Mouse (Mus musculus) olfactory bulb, adult 2 months (tissue): Measurements from ENCODE around the gene Rpp25. TPM values are rescaled to one million over a fixed set of nuclear protein-coding genes. Genes with fewer than 3 reads are reported as not detected.
A peak's percentile ranks its signal among the peaks of the same experiment; 100 is the strongest.

Source experiments
- H3K27ac ChIP-seq: fragments of 200-500 bp; 2 replicates; pipeline ENCODE4 v1.5.1; 2012; ENCODE audit warnings: low read depth, low read length; ENCODE audit not compliant: insufficient read depth
- H3K4me1 ChIP-seq: fragments of 200-500 bp; 2 replicates; pipeline ENCODE4 v1.6.1; 2012; ENCODE audit warnings: low read length; ENCODE audit not compliant: control insufficient read depth, insufficient read depth
- H3K4me3 ChIP-seq: fragments of 200-500 bp; 2 replicates; pipeline ENCODE4 v1.5.1; 2012; ENCODE audit warnings: mild to moderate bottlenecking, low read depth, low read length, moderate library complexity; ENCODE audit not compliant: insufficient read depth
- CTCF ChIP-seq: fragments of 200-500 bp; IDR thresholded peaks from 2 replicates; pipeline ENCODE4 v1.5.1; 2012; ENCODE audit warnings: low read depth, mild to moderate bottlenecking, low read length, moderate library complexity; ENCODE audit not compliant: insufficient read depth
- POLR2A ChIP-seq: fragments of 200-500 bp; IDR thresholded peaks from 2 replicates; pipeline ENCODE4 v1.6.1; 2012; ENCODE audit warnings: mild to moderate bottlenecking, low read depth, low read length, moderate library complexity; ENCODE audit not compliant: insufficient read depth
- WGBS: fragments of 180-500 bp; shearing (Covaris S2); methylation state at CpG from one replicate; pipeline ENCODE4 v1.1.7; 2018; 5-methylcytosine and 5-hydroxymethylcytosine counted together
- polyA plus RNA-seq: library from polyadenylated mRNA; stranded (reverse); fragments of >200 nt; gene quantifications from 2 replicates; pipeline ENCODE4 v1.2.4, GENCODE M21; 2012; ENCODE audit warnings: low replicate concordance; ENCODE audit not compliant: missing spikeins, insufficient read depth, insufficient read length

Gene Rpp25
- polyA plus RNA-seq, 1 experiment = not detected

DNA sequence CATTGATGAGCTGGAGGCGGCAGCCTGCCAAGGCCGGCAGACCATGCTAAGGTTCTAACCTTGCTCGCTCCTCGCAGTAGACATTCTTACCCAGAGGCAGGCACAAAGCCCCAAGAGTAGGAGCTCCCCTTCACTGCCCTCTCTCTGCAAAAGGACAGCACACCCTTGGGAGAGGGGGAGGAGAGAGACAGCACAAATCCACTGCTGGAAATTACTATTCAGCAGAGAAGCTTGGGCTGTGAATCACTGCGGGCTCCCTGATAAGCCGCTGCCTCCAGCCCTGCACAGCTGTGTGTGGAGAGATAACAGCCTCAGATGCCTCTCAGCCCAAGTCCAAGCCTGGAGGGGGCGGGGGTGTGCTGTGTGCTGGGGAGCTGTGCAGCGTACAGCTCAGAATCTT, 1.9 kb downstream of the Rpp25 start:
- H3K4me1 ChIP-seq = peaks cover 25% of the 10 kb centered on the region
- peak overlapping the region; percentile 60 for H3K4me3 ChIP-seq
- 4% methylated on average over 8 of the region's 8 CpGs for WGBS
- TF ChIP-seq POLR2A (0 out of 2 replicates have a peak, but pooled peaks have one; percentile 41), CTCF (no peak)
- H3K27ac ChIP-seq = peak overlapping the region; percentile 97

DNA sequence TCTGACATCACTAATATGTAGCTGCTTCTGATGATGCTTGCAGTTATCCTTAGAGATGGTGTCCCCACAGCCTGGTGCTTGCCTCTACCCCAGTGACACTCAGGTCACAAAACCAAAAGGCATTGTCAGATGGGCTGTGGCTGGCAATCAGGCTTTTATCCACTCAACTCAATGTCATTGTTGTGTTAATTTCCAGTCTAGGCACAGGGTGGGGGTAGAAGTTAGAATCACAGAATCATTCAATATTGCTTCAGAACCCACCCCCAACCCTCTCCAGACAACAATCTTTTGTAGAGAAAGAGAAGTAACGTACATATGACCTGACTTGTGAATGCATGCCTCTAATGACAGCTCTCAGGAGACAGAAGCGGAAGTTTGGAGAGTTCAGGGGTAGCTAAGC, 6.8 kb downstream of the Rpp25 start:
- WGBS = 85% methylated on average over 2 of the region's 2 CpGs
- Histone ChIP-seq H3K4me3 (no peak overlapping the region), H3K4me1 (peaks cover 3% of the 10 kb centered on the region), H3K27ac (no peak overlapping the region)
- TF ChIP-seq CTCF (no peak), POLR2A (no peak)

- peaks cover 2% of the 10 kb centered on the region; the same call in 1 of the 2 replicates for H3K4me1 ChIP-seq
- WGBS = 11% methylated on average over 3 of the region's 3 CpGs
- no peak overlapping the region for H3K4me3 ChIP-seq
- H3K27ac ChIP-seq = peak overlapping the region; percentile 13; the same call in 1 of the 2 replicates
- TF ChIP-seq CTCF (no peak), POLR2A (no peak)
Observed at GRCm38 (mm10) chr9:57517113-57517512, 13.3 kb downstream of the Rpp25 start.

GRCm38 (mm10) chr9:57520375-57521055, 16.7 kb downstream of the Rpp25 start:
- peak overlapping the region; percentile 98 for H3K27ac ChIP-seq
- 20% methylated on average over 16 of the region's 16 CpGs for WGBS
- H3K4me1 ChIP-seq = peaks cover 5% of the 10 kb centered on the region
- H3K4me3 ChIP-seq = peak overlapping the region; percentile 71
- TF ChIP-seq CTCF = no peak
- no peak for TF ChIP-seq POLR2A

- peak within 1 kb of the TSS; percentile 98 for H3K27ac ChIP-seq
- peak within 1 kb of the TSS; percentile 71 for H3K4me3 ChIP-seq
- H3K4me1 ChIP-seq = peaks cover 5% of the 10 kb centered on the region
- under 1% methylated on average over 95 of the region's 95 CpGs for WGBS
- TF ChIP-seq POLR2A (peak; percentile 97), CTCF (no peak)
Observed at GRCm38 (mm10) chr9:57521056-57521911, 17.5 kb downstream of the Rpp25 start, which contains the start of gene Cox5a. Cox5a (plus strand) TSS chr9:57521274.

GRCm38 (mm10) chr9:57522114-57522860, 18.5 kb downstream of the Rpp25 start:
- no peak for TF ChIP-seq CTCF
- TF ChIP-seq POLR2A = no peak
- Histone ChIP-seq H3K4me1 (peaks cover 3% of the 10 kb centered on the region), H3K4me3 (peak overlapping the region; percentile 71), H3K27ac (peak overlapping the region; percentile 97; the same call in 1 of the 2 replicates)
- 9% methylated on average over 7 of the region's 7 CpGs for WGBS

DNA sequence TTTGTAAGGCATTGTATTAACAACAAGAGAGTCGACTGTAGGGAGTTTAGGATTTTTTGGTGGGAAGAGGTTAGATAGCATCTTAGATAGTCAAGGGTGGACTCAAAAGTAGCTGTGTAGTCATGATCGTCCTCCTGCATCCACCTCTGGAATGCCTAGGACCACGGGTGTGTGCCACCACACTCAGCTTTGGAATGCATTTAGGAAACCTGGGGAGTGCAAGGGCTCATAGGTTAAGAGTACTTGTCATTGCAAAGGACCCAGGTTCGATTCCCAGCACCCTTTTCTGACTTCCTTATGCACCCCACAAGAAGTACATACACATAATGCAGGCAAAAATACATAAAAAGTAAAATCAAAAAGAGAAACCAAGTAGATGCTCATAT, 19.0 kb downstream of the Rpp25 start:
- Histone ChIP-seq H3K4me3 (peak overlapping the region; percentile 23; the same call in 1 of the 2 replicates), H3K4me1 (peaks cover 3% of the 10 kb centered on the region), H3K27ac (no peak overlapping the region)
- WGBS = 51% methylated on average over 4 of the region's 4 CpGs
- TF ChIP-seq CTCF (no peak), POLR2A (no peak)

- H3K4me3 ChIP-seq = no peak overlapping the region
- WGBS = 67% methylated on average over 1 of the region's 1 CpGs
- no peak for TF ChIP-seq POLR2A
- no peak for TF ChIP-seq CTCF
- no peak overlapping the region for H3K27ac ChIP-seq
- H3K4me1 ChIP-seq = peaks cover 5% of the 10 kb centered on the region
Observed at GRCm38 (mm10) chr9:57523754-57524153, 19.9 kb downstream of the Rpp25 start.
